13 mouse cellular contexts compared by ENCODE assay signal in genomic region chr7:69888251-69888650, GRCm38 (mm10).
"Had no signal": no experiment of that assay in that cellular context is flagged by ENCODE, and none has a peak within 500 bp of the region (broad histone marks: within the 10 kb centered on the region; RNA-seq: fewer than 3 reads in every experiment).

No protein-coding gene starts in this region.

- H3K4me1 ChIP-seq: limb, embryonic 15.5 days; liver, embryonic 12.5 days; neural tube, embryonic 12.5 days had no signal

- DNase-seq: kidney, adult 8-10 months; kidney, postnatal 25 days; lung, embryonic 14.5 days; lung, postnatal 14 days; midbrain, embryonic 14.5 days; right cerebral cortex, adult 18-20 months; right cerebral cortex, postnatal 25 days; thymus, adult 18-20 months; thymus, postnatal 14 days had no signal

- H3K36me3 ChIP-seq: limb, embryonic 15.5 days; liver, embryonic 12.5 days; neural tube, embryonic 12.5 days had no signal

- H3K4me3 ChIP-seq: left cerebral cortex, adult 2 months; limb, embryonic 15.5 days; liver, embryonic 12.5 days; neural tube, embryonic 12.5 days had no signal

- H3K27ac ChIP-seq: left cerebral cortex, adult 2 months; limb, embryonic 15.5 days; liver, embryonic 12.5 days; neural tube, embryonic 12.5 days had no signal

- H3K27me3 ChIP-seq: limb, embryonic 15.5 days; liver, embryonic 12.5 days; neural tube, embryonic 12.5 days had no signal
